Mouse (Mus musculus) liver, embryonic 15.5 days (tissue): ENCODE measurements at regions not wholly inside any gene's neighbourhood (a gene's known extent, or its start where the extent isn't known, plus 50 kb on each side); places are given as distances from the start of the nearest gene placed in this dataset.

Experiments used
- ATAC-seq: fragments of 200-750 bp; cut with Nextera tagmentation; 2 replicates; pipeline ENCODE4 v1.8.0; 2017; ENCODE audit warnings: moderate number of reproducible peaks, mild to moderate bottlenecking, moderate library complexity; ENCODE audit not compliant: insufficient read depth
- H3K27ac ChIP-seq: fragments of 300-500 bp; sonication (generic); replicated peaks from 2 replicates; pipeline ENCODE4 v1.5.1; 2015; ENCODE audit warnings: mild to moderate bottlenecking, inconsistent platforms
- H3K27me3 ChIP-seq: fragments of 300-500 bp; sonication (generic); 2 replicates; pipeline ENCODE4 v1.6.1; 2015; ENCODE audit warnings: mild to moderate bottlenecking, inconsistent platforms
- H3K36me3 ChIP-seq: fragments of 300-500 bp; sonication (generic); replicated peaks from 2 replicates; pipeline ENCODE4 v1.6.1; 2015; ENCODE audit warnings: moderate library complexity, mild to moderate bottlenecking, inconsistent platforms
- H3K4me1 ChIP-seq: fragments of 300-500 bp; sonication (generic); replicated peaks from 2 replicates; pipeline ENCODE4 v1.6.1; 2015; ENCODE audit warnings: inconsistent platforms
- H3K4me2 ChIP-seq: fragments of 300-500 bp; sonication (generic); 2 replicates; pipeline ENCODE4 v1.6.1; 2015; ENCODE audit warnings: moderate library complexity, mild to moderate bottlenecking, inconsistent platforms
- H3K4me3 ChIP-seq: fragments of 300-500 bp; sonication (generic); replicated peaks from 2 replicates; pipeline ENCODE4 v1.5.1; 2015; ENCODE audit warnings: mild to moderate bottlenecking, inconsistent platforms
- H3K9ac ChIP-seq: fragments of 300-500 bp; sonication (generic); 2 replicates; pipeline ENCODE4 v1.6.1; 2015; ENCODE audit warnings: moderate library complexity, mild to moderate bottlenecking, inconsistent platforms
- H3K9me3 ChIP-seq: fragments of 300-500 bp; sonication (generic); replicated peaks from 2 replicates; pipeline ENCODE4 v1.6.1; 2016; ENCODE audit warnings: inconsistent platforms
- WGBS: fragments of 180-500 bp; shearing (Covaris S2); methylation state at CpG from one replicate; pipeline ENCODE4 v1.1.7; 2015; ENCODE audit warnings: mixed read lengths; ENCODE audit not compliant: insufficient replicate concordance; 5-methylcytosine and 5-hydroxymethylcytosine counted together

DNA sequence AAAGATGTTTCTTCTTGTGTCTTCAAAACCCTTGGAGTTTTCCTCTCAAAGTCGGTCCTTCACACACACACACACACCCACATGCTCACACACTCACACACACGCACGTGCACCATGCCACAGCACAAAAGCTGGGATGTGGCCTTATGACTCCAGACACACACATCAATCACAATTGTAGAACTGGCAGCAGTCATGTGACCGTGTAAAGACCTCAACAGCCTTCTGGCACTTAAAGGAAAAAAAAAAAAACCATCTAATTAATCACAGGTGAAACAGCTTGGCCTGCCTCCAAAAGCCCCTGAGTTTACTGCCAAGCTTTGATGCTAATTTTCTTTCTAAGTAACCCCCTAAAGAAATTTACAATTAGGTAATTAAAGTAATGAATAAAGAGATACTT, 147.1 kb downstream of the Gm45692 start:
- Histone ChIP-seq H3K9me3 (no peaks in the 10 kb centered on the region), H3K36me3 (no peaks in the 10 kb centered on the region), H3K4me1 (no peaks in the 10 kb centered on the region), H3K4me3 (no peak overlapping the region), H3K4me2 (no peak overlapping the region), H3K27me3 (no peaks in the 10 kb centered on the region), H3K27ac (no peak overlapping the region), H3K9ac (no peak overlapping the region)
- 68% methylated on average over 4 of the region's 4 CpGs for WGBS
- ATAC-seq, result no peak

DNA sequence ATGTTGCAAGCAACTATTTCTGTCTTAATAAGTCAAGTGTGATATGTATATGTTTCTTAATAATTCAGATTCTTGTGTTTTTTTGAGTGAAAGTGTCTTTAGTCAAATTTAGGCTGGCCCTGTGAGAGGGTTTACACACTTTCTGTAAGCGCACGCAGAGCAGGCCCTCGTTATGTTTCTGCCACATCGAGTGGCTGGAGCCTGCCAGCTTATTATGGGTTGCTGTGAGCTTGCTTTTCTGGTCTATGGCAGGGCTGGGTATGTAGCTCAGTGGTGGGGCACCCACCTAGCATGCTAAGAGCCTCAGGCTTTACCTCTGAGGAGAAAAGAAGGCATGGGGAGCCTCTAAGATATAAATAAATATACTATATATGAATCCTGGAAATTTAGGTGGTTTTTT, 148.2 kb downstream of the Gm45692 start:
- no peaks in the 10 kb centered on the region for H3K27me3 ChIP-seq
- H3K4me2 ChIP-seq, result no peak overlapping the region
- WGBS, result 73% methylated on average over 4 of the region's 4 CpGs
- no peak overlapping the region for H3K4me3 ChIP-seq
- no peak overlapping the region for H3K9ac ChIP-seq
- no peaks in the 10 kb centered on the region for H3K9me3 ChIP-seq
- no peak for ATAC-seq
- no peaks in the 10 kb centered on the region for H3K4me1 ChIP-seq
- no peak overlapping the region for H3K27ac ChIP-seq
- H3K36me3 ChIP-seq, result no peaks in the 10 kb centered on the region

DNA sequence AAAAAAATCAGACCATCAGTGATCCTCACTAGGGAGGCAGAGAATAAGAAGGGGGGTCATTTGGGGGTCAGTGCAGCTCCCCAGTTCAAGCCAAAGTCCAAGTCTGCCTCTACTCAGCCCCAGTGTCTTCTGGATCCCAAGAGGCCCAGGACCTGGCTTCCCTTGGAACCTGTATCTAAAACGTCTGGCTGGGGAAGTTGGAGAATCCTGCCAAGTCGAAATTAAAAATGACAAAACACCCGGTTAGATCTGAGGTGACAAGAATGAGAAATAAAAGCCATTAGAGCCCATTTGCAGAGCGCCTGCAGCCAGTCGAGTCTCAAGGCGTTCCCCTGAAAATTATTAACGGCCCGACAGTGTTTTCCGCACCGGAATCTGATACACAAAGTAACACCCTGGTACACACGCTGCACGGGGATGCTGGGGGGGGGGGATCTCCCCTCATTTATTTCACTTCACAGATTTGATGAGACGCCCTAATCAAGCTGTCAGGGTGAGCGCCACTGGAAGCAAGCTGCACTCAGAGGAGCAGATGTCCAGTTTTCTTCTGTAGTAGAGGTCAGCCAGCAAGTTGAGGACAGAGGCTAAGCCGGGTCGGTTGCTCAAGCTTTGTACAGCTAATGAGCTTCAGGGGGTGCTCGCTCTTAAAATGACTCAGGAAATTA, 149.5 kb downstream of the Gm45692 start:
- H3K27me3 ChIP-seq, result no peaks in the 10 kb centered on the region
- H3K4me3 ChIP-seq, result no peak overlapping the region
- WGBS, result 62% methylated on average over 17 of the region's 17 CpGs
- ATAC-seq, result no peak
- no peaks in the 10 kb centered on the region for H3K4me1 ChIP-seq
- H3K4me2 ChIP-seq, result no peak overlapping the region
- no peaks in the 10 kb centered on the region for H3K36me3 ChIP-seq
- no peak overlapping the region for H3K9ac ChIP-seq
- H3K27ac ChIP-seq, result no peak overlapping the region
- H3K9me3 ChIP-seq, result no peaks in the 10 kb centered on the region

DNA sequence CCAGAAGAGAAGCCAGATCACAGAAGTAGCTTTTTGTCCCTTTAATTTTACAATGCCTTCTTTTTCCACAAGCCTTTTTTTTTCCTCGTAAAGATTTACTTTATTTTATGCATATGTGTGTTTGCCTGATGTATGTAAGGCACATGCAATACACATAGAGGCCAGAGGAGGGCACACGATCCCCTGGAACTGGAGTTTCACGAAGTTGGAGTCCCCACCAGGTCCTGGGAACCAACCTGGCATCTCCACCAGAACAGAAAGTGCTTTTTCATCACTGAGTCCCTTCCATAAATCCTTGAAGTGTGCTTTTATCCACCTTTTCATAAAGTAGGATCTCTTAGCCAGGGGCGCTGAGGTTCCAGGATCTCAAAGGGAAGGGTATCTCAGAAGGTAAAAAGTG, 152.8 kb downstream of the Gm45692 start:
- WGBS, result 28% methylated on average over 4 of the region's 4 CpGs
- Histone ChIP-seq H3K4me3 (no peak overlapping the region), H3K4me2 (no peak overlapping the region), H3K4me1 (no peaks in the 10 kb centered on the region), H3K9me3 (no peaks in the 10 kb centered on the region), H3K9ac (no peak overlapping the region), H3K36me3 (no peaks in the 10 kb centered on the region), H3K27ac (no peak overlapping the region), H3K27me3 (no peaks in the 10 kb centered on the region)
- ATAC-seq, result no peak

DNA sequence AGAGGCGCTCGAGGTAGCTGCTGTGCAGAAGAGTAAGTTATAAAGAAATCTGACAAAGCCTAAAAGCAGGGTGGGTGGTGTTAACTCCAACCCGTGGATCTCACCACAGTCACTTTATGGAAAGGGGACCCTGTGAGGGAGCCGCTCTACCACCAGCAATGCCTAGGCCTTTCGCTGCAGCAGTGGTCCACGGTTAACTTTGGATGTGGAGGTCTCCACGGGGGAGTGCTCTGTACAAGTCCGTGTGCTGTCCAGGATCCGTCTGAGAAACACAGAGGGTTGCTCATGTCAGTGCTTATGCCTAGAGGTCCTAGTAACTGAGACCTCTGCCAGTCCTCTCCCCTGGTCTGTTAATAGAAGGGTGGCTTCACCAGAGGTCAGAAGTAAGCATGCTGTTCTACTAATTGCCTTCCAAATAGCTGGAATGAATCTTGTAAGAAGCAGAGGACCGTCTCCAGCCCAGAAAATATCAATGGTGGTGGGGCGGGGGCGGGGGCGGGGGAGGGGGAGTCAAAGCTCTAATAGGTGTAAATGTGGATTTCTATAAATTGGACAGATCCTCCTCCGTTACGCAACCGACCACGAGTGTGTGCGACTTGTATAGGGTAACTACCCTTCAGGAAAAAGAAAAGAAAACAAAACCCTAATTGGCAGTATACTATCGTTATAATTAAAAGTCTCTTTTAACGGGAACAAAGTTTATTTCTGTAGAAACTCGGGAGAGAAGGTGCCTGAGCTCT, 153.5 kb downstream of the Gm45692 start:
- WGBS, result 33% methylated on average over 21 of the region's 21 CpGs
- Histone ChIP-seq H3K27ac (no peak overlapping the region), H3K9me3 (no peaks in the 10 kb centered on the region), H3K4me3 (no peak overlapping the region), H3K36me3 (no peaks in the 10 kb centered on the region), H3K4me1 (no peaks in the 10 kb centered on the region), H3K4me2 (peak overlapping the region; percentile 30), H3K9ac (no peak overlapping the region), H3K27me3 (no peaks in the 10 kb centered on the region)
- no peak for ATAC-seq

DNA sequence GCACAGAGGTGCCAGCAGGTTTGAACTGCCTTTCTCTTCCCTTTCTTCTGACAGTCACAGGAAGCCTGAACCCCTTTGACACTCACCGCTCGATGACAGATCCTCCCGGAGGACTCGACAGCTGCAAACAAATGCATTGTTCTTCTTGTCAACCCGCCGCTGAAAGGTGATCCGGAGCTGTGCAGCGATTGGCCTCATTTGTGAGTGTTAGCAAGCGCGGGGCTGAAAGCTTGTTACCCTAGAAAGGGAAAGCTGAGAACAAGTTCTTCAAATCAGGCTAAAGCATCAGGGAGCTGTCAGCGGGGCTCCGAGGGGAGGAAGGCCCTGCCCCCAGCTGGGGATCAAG, 154.1 kb downstream of the Gm45692 start:
- WGBS, result 3% methylated on average over 12 of the region's 12 CpGs
- Histone ChIP-seq H3K4me1 (no peaks in the 10 kb centered on the region), H3K4me2 (peak overlapping the region; percentile 30), H3K4me3 (no peak overlapping the region), H3K27ac (no peak overlapping the region), H3K27me3 (no peaks in the 10 kb centered on the region), H3K9ac (no peak overlapping the region), H3K36me3 (no peaks in the 10 kb centered on the region), H3K9me3 (no peaks in the 10 kb centered on the region)
- no peak for ATAC-seq

DNA sequence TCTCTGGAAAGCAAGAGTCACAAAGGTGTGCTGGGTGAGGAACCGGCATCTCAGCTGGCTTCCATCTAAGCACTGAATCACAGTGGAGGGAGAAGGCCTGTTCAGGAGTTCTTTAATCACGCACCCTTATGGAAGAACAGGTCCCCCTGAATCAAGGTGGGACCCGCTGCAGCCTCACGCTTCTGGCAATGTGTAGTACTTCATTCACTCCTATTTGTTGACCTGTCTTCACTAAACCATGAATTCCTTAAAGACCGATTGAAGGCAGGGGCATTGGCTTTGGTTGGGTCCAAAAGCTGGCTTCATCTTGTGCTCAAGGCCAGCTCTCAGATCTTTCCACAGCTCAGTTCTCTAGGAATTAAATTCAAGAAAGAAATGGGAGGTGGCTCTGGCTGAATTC, 154.5 kb downstream of the Gm45692 start:
- Histone ChIP-seq H3K9me3 (no peaks in the 10 kb centered on the region), H3K27me3 (no peaks in the 10 kb centered on the region), H3K27ac (no peak overlapping the region), H3K4me1 (no peaks in the 10 kb centered on the region), H3K36me3 (no peaks in the 10 kb centered on the region), H3K9ac (no peak overlapping the region), H3K4me3 (no peak overlapping the region), H3K4me2 (no peak overlapping the region)
- no peak for ATAC-seq
- 36% methylated on average over 5 of the region's 5 CpGs for WGBS

DNA sequence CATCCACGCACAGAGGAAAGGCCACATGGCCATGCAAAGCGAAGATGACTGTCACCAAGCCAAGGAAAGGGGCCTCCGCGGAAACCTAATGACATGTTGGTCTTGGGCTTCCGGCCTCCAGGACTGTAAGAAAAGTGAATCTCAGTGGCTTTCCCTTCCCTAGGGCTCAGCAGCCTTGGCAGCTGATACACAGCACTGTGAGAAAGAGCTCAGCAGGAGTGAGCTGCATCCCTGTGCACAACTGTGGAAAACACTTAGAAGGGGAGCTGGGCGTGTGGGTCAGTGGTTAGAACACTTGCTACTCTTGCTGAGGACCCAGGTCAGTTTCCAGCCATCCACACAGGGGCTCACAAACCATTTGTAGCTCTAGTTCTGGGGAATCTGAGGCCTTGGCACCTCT, 155.1 kb downstream of the Gm45692 start:
- Histone ChIP-seq H3K9ac (no peak overlapping the region), H3K9me3 (no peaks in the 10 kb centered on the region), H3K36me3 (no peaks in the 10 kb centered on the region), H3K27ac (no peak overlapping the region), H3K27me3 (no peaks in the 10 kb centered on the region), H3K4me3 (no peak overlapping the region), H3K4me1 (no peaks in the 10 kb centered on the region), H3K4me2 (no peak overlapping the region)
- 70% methylated on average over 6 of the region's 6 CpGs for WGBS
- no peak for ATAC-seq

DNA sequence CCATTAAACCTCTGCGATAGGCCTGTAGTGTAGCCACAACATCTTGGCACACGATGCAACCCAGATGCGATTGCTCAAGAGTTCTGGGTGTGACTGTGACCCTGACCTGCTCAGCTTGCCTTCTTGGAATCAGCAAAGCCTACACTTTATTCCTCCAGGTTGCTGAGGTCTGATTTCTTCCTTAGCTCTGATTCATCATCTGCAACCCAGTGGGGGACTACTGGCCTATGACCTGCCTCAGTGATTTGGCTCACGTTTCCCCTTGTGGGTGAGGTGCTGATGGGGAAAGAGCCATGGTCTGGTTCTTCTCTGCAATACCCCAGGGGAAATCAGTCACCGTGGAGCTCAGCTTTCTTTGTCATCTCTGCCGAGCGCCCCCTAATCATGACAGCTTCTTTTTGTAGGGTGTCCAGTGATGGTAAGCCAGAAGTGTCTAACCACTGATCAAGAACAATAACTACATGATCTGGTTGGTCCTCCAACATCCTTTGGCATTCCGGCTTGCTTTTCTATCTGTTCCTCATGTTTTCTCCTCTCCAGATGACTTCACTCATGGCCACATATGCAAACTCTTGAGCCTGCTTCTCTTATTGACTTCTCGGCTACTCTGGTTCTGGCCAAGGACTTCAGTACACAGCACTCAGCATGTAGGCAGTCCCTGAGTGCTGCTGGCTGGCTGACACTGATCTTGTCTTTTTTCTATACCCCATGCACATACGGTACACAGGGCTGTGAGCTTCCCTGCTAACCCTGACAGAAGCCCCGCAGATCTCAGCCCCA, 163.0 kb downstream of the Gm45692 start:
- H3K9ac ChIP-seq, result no peak overlapping the region
- H3K4me3 ChIP-seq, result no peak overlapping the region
- H3K27ac ChIP-seq, result no peak overlapping the region
- H3K9me3 ChIP-seq, result no peaks in the 10 kb centered on the region
- H3K4me1 ChIP-seq, result no peaks in the 10 kb centered on the region
- H3K4me2 ChIP-seq, result no peak overlapping the region
- no peaks in the 10 kb centered on the region for H3K27me3 ChIP-seq
- H3K36me3 ChIP-seq, result no peaks in the 10 kb centered on the region
- ATAC-seq, result no peak
- WGBS, result 65% methylated on average over 11 of the region's 11 CpGs

DNA sequence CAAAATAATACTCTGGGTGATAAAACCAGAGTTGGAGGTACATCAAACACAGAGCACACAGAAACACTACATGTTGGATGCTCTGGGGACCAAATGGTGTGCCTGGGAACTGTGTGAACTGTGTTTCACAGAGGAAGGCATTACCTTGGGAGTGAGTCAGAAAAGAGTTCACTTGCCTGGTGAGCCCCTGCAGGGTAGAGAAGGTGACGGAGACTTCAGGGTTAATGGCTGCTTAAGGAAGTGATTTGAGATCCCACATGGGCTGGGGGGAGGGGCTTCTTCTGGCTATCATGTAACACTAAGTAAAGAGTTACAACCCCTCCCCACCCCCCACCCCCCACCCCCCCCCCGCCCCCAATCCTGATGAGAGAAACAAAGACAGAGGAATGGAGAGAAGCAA, 164.6 kb downstream of the Gm45692 start:
- Histone ChIP-seq H3K27me3 (no peaks in the 10 kb centered on the region), H3K4me3 (no peak overlapping the region), H3K4me2 (no peak overlapping the region), H3K36me3 (no peaks in the 10 kb centered on the region), H3K9me3 (no peaks in the 10 kb centered on the region), H3K27ac (no peak overlapping the region), H3K4me1 (no peaks in the 10 kb centered on the region), H3K9ac (no peak overlapping the region)
- WGBS, result 63% methylated on average over 2 of the region's 2 CpGs
- no peak for ATAC-seq

DNA sequence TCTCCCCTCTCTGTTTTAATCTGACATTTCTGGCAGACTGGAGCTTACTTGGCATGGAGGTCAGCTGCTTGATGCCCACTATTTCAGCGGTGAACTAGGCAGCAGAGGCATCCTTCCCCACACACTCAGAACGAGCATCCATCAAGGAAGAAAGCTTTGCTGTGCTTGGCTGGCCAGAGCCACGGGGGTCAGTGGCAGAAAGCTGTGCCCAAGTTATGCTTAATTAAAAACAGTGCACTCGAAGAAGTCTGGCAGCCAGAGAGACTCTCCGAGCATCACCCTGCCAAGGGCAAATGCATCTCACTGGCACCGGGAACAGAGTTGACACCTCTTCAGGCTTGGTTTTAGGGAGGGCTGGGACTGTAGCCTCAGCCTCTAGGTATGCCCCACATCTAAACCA, 168.3 kb downstream of the Gm45692 start:
- no peak overlapping the region for H3K27ac ChIP-seq
- no peak overlapping the region for H3K4me2 ChIP-seq
- H3K9ac ChIP-seq, result no peak overlapping the region
- no peaks in the 10 kb centered on the region for H3K36me3 ChIP-seq
- no peaks in the 10 kb centered on the region for H3K4me1 ChIP-seq
- no peak overlapping the region for H3K4me3 ChIP-seq
- ATAC-seq, result no peak
- 59% methylated on average over 6 of the region's 6 CpGs for WGBS
- no peaks in the 10 kb centered on the region for H3K9me3 ChIP-seq
- no peaks in the 10 kb centered on the region for H3K27me3 ChIP-seq
